Mouse (Mus musculus) NIH3T3 (cell line): ENCODE data around the gene Garnl3.

ENCODE experiments used
- DNase-seq: peaks from one replicate; pipeline ENCODE4 v3.0.0-alpha.2; 2012; ENCODE audit warnings: low read depth

The Garnl3 gene

DNA sequence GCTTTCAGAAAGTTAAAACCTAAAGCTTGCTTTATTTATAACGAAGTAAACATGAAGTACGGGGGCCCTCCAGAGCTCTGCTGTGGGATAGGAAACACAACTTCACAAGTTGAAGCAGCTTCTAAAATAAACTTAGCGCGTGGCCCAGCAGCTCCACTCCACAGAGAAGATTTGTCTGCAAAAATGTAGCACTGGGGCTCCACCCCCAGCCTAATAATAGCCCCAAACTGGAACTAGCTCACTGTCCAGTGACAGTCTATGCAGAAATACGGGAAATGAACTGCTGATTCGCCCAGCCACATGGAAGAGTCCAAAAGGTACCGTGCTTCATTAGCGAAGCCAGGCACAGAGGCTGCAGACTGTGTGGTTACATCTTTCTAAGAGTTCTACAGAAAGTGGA lies 162.1 kb downstream of the Garnl3 start:
- DNase-seq: no peak

DNA sequence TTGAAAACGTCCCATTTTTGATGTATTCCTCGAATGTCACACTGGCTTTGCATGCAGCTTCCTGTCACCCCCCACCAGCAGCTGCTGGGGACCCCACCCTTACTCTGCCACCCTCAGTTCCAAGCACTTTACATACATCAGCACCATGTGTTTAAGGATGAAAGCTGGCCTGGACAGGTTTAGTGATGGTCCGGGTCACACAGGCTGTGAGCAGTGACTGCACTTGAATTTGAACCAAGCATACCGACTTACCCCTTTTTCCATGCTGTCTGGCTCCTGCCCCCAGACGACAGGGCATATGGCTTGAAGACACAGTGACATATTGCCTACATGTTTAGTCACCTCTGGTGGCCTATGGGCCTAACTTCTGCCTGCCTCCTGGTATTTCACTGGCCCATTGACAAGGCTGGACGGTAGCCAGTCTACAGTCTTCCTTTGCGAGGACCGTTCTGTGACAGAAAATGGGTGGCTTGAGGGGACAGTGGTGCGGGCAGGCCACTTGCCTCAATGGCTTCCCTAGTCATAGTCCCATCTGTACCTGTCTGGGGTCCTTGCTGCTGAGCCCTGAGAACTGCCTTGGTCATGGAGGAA lies 163.3 kb downstream of the Garnl3 start:
- no peak for DNase-seq

DNA sequence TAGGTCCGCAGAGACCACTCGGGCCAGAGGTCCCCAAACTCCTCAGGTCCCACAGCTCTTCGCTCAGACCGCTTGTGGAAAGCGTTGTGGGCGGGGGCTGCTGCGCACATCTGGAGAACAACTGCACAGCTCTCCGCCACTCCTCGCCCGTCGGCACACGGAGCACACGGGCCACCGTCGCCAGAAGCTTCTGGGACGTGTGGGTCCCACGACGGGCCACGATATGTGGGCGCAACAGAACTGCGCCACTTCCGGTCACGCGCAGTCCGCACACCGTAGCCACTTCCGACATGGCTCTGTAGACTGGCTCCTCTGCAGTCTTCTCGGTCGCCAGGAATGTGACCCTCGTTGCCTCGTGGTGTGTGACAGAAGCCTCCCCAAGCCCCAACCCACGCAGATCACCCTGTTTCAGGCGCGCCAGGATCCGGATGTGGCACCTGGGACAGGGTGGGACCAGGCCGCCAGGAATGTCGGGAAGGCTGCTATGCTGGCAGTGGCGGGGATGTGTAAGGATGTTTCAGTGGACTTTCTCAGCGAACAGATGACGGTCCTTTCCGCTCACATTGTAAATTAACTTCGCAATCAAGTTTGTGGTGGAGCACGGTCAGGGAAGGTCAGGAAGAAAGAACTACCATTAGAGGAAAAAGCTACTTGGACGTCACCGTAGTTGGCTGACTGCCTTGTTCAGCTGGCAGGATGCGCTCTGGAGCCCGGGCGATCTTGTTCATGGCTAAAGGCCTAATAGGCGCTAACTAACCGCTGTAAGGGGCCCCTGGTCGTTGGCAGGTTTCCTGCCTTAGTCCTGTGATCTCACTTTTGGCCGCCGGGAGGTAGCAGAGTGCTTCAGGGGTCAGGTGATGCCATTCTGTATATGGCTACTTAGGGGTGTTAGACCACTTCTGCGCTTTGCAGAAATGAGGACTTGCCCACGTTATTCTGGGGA lies 164.5 kb downstream of the Garnl3 start:
- peak; percentile 94 for DNase-seq

DNA sequence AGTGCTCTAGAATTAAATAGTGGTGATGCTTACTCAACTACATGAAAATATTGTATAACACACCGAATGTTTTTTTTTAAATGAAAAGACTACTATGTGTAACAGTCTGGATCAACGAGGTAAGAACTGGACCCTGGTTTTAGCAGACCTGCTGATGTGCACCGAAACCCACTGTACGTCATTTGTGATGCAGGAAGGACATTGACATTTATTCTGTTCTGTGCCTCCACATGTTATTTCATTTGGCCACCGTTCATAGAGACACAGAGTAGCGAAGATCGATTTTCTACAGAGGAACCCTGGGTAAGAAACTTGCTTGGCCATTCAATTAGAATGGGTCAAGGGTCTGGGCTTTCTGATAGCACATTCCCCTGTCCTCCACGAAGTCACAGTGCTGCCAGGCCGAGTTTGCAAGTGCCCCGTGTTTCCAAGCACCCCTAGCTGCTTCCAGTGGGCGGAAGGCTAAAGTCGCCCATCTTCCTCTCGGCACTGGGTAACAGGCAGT lies 165.2 kb downstream of the Garnl3 start:
- no peak for DNase-seq

DNA sequence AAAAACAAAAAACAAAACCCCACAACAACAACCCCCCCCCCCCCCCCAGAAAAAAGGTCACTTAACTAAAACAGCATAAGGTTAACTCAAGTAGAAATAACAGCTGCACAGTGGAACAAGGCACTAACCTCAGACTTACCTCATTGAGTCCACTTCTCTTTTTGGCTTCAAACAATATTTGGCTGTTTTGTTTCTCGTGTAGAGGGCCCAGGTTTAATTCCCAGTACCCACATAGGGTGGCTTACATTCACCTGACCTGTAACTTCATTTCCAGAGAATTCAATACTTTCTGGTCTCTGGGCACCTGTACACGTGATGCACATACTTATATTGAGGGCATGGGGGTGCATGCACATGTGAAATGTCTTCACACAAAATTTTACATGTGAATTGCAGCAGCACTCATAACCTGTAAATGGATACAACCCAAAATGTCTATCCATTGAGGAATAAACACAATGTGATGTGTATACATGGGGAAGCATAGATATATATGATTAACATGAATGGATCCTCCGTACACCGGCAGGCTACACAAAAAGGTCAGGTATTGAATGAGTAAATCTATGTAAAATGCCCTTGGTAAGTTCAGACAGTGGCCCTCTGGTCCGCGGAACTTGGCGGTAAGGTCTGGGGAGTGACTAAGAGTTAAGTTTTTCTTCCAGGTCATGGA lies 165.8 kb downstream of the Garnl3 start:
- peak; percentile 60 for DNase-seq

DNA sequence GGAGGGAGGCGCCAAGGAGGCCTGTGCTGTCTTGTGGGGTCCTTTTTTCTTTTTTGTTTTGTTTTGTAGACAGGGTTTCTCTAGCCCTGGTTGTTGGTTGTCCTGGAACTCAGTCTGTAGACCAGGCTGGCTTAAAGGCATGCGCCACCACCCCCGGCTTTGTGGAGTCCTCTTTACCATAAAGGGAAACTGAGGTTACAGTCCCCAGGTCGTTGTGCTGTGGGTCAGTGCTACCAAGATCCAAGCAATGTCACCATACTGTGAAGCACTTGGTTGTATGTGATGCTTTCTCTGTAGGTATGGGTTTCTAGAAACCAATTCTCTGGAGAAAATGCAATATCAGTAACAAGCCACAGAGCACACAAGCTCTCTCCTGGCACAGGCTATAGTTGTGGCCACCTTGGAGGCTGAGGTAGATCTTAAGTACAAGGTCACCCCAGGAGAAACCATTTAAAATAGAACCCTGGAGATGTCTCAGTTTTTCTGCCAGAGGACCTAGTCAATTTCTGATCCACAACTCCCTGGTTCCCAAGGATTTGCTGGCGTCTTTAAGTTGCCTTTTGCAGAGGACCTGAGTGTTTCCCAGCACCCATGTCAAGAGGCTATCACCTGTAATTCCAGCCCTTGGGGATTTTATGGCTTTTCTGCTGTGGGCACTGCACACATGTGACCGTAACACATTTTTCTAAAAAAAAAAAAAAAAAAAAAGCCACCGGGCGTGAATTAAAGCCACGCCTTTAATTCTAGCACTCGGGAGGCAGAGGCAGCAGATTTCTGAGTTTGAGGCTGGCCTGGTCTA lies 166.6 kb downstream of the Garnl3 start:
- peak; percentile 17 for DNase-seq

DNA sequence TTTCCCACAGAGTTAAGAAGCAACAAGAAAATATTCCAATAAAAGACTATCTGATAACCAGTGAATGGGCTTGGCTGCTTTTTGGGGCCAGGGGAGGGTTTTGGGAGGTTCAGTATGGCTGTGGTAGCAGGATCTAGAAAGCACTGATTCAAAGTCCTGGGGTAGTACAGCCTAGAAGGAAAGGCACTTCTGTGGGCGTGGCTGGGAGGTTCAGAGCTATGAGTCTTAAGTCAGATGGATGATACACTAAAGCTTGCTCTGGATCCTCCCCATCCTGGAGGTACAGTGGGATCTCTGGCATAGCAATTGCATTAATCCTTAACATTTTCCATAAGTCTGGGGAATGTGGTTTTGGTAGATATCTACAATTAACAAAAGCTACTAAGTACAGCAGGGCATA lies 167.5 kb downstream of the Garnl3 start:
- peak; percentile 59 for DNase-seq

DNA sequence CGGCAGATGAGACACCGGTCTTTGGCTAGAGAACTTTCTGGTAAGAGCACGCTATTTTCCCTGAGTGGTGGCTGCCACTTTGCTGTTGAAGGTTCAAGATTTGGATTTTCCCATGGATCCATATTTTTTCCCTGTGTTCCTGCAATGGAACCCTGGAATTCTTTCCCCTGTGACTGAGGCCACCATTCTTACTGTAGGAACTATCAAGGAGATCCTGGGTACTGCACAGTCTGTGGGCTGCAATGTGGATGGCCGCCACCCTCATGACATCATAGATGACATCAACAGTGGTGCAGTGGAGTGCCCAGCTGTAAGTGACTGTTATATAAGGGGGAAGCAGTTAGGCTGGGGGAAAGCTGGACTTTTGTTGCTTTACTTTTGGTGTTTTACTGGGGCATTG lies 167.9 kb downstream of the Garnl3 start:
- peak; percentile 12 for DNase-seq

DNA sequence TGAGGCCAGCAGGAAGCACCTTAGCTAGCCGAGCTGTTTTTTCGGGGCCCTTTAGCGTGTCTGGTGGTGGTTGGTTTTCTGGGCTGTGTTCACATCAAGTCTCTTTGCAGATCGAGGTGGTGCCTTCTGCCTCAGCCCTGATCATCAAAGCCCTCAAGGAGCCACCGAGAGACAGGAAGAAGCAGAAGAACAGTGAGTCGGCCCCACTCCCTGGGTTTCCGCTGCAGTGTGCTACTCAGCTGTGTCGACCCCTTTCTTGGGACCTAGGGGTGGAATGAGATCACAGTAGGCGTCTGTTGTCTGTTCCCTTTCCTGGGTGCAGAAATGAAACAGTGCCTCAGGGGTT lies 168.6 kb downstream of the Garnl3 start:
- DNase-seq: peak; percentile 17

DNA sequence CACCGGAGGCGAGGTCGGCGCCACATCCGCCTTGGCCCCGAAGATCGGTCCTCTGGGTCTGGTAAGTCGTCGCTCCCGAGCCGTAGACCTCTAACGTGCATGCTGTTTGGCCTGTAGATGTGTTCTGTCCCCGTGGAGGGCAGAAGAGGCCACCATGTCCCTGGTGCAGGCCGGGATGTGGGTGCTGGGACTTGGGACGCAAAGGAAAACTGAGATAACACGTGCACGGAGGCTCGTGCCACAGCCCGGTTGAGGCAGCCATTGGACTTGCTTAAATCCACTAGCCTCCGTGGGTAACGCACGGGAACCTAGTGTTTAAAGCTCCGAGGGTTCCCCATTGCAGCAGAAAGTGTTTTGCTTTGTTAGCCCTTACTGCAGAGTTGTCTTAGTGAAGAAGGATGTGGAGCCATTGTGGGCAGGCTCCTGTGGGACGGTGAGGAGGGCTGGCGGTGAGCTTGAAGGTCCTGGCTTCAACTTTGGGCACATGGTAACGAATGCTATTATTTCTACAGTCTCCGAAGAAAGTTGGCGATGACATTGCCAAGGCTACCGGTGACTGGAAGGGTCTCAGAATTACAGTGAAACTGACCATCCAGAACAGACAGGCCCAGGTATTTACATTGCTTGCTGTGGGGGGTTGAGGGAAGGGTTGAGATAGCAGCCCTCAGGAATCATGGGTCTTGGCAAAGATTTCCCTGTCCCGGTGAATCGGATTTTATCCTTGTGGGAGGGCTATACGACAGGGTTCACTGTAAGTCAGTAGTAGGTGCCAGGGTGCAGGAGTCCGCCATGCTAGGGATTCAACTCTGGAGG lies 169.2 kb downstream of the Garnl3 start:
- DNase-seq: peak; percentile 51

DNA sequence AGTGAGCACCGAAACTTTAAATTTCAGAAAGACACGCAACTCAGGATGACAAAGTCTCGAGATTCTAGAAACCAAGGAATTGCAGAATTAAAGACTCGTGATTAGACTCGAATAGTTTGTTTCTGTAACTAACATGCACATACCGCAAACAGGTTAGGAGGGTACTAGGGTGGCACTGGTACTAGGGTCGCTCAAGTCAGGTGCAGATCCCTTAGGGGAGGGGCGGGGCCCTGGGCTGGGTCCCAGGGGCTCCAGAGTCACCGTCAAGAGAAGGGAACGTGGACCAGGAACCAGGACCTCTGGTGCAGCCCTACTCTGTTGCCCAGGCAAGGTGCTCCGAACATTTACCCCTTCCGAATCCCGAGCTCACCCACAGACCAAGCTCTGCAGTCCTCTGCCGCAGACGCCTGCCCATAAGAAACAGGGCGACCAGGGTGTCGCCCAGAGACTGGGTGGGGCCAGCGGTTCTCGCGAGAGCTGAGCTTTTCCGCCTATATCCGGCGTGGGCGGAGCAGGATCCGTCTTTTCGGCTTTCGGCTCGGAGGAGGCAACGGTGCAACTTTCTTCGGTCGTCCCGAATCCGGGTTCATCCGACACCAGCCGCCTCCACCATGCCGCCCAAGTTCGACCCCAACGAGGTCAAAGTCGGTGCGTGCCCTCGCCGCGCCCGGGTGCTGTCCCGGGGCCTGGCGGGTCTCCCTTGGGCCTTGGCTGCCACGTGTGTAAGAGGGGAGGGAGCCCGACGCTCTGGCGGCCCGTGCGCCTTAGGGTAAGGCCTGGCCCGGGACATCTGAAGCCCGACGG lies 170.1 kb downstream of the Garnl3 start, which contains the start of the genes Rpl12 and Lrsam1:
Gene Rpl12 (plus strand): TSS at position 368 of the 804 bp plus-strand sequence.
Gene Lrsam1 (minus strand): TSS at position 423 of the 804 bp plus-strand sequence.
- peak; percentile 97 for DNase-seq

DNA sequence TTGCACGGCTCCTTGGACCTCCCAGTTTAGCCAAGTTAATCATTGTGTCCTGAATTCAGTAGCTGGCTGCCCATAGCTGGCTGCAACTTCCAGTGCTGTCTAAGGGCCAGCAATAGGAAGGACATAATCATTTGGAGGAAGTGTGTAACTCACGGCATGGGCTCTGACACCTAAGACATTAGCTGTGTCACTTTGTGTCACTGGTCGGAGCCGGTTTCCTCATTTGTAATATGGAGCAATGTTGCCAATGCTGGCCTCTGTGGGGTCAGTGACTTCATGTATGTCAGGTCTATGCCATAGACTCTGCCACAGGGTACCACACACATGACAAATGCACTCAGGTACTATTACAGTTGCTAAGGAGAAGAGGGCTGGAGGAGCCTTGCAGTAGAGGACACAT lies 171.2 kb downstream of the Garnl3 start:
- DNase-seq: no peak

DNA sequence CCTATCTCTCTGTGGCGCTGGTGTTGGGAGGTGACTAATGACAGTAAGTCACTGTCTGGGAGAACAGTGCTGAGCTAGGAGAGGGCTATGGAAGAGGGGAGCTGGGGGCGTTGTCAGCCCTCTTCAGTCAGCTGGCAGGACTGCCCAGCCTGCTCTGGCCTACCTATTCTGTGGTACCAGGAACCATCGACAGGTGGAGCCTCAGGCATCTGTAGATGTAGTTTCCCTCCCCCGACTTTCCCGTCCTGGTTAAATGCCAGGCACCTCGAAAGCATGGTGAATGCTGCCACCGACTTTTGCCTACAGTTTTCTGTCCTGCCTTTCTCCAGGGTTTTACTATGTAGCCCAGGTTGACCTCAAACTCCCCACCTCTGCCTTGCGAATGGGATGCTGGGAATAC lies 174.1 kb downstream of the Garnl3 start:
- DNase-seq: peak; percentile 52

DNA sequence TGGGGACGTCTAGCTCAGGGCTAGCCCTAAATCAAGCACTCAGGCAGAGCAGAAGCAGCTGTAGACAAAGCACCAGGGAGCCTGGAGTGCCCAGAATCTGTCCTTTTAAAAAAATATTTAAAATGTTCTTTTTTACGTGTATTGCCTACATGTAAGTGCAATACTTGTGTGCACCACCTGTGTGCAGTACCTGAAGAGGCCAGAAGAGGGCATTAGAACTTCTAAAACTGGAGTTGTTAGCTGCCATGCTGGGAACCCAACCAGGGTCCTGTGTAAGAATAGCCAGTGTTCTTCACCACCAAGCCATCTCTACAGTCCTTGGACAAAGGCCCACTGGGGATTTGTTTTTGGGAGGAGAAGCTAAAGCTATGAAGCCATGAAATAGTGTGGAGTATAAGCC lies 176.9 kb downstream of the Garnl3 start:
- DNase-seq: peak; percentile 26

DNA sequence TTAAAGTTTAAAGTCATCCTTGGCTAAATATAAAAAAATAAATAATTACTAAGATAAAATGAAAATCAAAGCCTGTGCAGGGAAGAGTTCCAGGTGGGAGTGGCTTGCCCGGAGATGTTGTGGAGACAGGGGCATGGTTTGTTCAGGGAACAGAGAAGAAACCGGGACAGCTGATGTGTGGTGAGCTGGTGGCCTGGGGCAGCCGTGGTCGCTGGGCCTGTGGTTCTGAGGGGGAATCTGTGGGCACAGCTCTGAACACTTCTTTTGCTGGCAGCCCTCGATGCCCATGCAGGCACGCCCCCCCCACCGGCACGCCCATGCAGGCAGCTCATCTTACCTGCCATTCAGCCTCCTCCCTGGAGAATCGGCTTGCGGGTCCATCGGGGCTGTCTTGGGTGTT lies 184.0 kb downstream of the Garnl3 start:
- no peak for DNase-seq

DNA sequence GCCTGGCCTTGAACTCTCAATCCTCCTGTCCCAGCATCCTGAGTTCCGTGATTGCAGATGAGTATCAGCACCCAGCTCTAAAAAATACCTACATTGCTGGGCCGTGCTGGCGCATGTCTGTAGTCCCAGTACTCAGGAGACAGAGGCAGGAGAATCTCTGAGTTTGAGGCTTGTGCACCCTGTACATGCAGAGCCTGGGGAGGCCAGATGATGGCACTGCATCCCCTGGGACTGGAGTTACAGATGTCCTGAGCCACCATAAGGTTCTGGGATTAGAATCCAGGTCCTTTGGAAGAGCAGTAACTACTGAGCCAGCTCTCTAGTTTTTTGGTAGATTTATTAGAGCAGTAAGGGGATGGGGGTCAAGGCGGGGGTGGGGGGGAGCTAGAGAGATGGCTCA lies 191.0 kb downstream of the Garnl3 start:
- no peak for DNase-seq

DNA sequence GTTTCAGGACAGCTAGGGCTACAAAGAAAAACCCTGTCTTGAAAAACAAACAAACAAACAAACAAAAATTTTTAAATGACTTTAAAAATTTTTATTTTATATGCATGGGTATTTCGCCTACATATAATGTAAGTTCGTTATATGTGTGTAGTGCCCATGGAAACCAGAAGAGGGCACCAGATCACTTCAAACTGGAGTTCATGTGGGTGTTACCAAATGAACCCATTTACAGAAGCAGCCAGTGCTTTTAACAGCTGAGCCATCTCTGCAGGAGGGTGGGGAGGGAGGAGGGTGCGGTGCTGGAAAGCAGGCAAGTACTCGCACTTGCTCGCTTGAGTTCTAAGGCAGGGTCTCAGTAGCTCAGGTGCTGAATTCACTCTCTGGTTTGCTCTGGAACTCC lies 192.0 kb downstream of the Garnl3 start:
- peak; percentile 72 for DNase-seq

DNA sequence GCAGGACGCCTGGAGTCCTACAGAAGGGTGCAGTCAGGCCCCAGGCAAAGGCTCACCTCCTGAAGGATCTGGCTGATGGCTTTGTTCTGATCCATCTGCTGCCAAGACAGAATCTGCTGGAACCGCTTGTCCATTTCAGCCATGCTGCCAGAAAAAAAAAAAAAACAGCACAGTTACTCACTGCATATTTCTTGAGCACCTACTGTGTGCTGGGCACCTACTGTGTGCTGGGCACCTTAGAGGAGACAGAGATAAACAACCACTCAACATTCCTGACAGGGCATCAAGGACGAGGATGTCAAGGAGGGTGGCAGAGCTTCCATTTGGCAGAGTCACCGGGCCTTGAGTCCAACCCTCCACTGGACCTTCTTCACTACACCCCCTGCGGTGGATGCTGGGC lies 192.7 kb downstream of the Garnl3 start:
- no peak for DNase-seq
